Mouse (Mus musculus) hindbrain, embryonic 13.5 days (tissue): ENCODE results near the gene Jup. TPM values are rescaled to one million over a fixed set of nuclear protein-coding genes. Genes with fewer than 3 reads are reported as not detected.

Source experiments
- ATAC-seq: fragments of 200-750 bp; cut with Nextera tagmentation; 2 replicates; pipeline ENCODE4 v1.8.0; 2017; ENCODE audit warnings: moderate TSS enrichment; ENCODE audit not compliant: low FRiP score
- H3K27ac ChIP-seq: fragments of 300-500 bp; sonication (generic); 2 replicates; pipeline ENCODE4 v1.5.1; 2015; ENCODE audit warnings: inconsistent platforms, mild to moderate bottlenecking, moderate library complexity
- H3K27me3 ChIP-seq: fragments of 300-500 bp; sonication (generic); 2 replicates; pipeline ENCODE4 v1.6.1; 2015; ENCODE audit warnings: mild to moderate bottlenecking, inconsistent platforms
- H3K36me3 ChIP-seq: fragments of 300-500 bp; sonication (generic); 2 replicates; pipeline ENCODE4 v1.6.1; 2015; ENCODE audit warnings: mild to moderate bottlenecking, inconsistent platforms
- H3K4me1 ChIP-seq: fragments of 300-500 bp; sonication (generic); replicated peaks from 2 replicates; pipeline ENCODE4 v1.6.1; 2015; ENCODE audit warnings: inconsistent platforms
- H3K4me2 ChIP-seq: fragments of 300-500 bp; sonication (generic); 2 replicates; pipeline ENCODE4 v1.6.1; 2015; ENCODE audit warnings: inconsistent platforms, mild to moderate bottlenecking, moderate library complexity
- H3K4me3 ChIP-seq: fragments of 300-500 bp; sonication (generic); 2 replicates; pipeline ENCODE4 v1.5.1; 2015; ENCODE audit warnings: mild to moderate bottlenecking, inconsistent platforms
- H3K9ac ChIP-seq: fragments of 300-500 bp; sonication (generic); 2 replicates; pipeline ENCODE4 v1.6.1; 2015; ENCODE audit warnings: mild to moderate bottlenecking, inconsistent platforms
- H3K9me3 ChIP-seq: fragments of 300-500 bp; sonication (generic); 2 replicates; pipeline ENCODE4 v1.6.1; 2016; ENCODE audit warnings: inconsistent platforms
- WGBS: fragments of 180-500 bp; shearing (Covaris S2); methylation state at CpG from one replicate; pipeline ENCODE4 v1.1.7; 2015; 5-methylcytosine and 5-hydroxymethylcytosine counted together
- polyA plus RNA-seq: library from polyadenylated mRNA; unstranded; fragments of >200 nt; fragmentation: Nextera tagmentation; extraction: Ambion mirVana; gene quantifications from 2 replicates; pipeline ENCODE4 v1.2.1, GENCODE M21; 2015

Gene Jup
- polyA plus RNA-seq, 1 experiment from 2014 or later: 65.5 TPM

DNA sequence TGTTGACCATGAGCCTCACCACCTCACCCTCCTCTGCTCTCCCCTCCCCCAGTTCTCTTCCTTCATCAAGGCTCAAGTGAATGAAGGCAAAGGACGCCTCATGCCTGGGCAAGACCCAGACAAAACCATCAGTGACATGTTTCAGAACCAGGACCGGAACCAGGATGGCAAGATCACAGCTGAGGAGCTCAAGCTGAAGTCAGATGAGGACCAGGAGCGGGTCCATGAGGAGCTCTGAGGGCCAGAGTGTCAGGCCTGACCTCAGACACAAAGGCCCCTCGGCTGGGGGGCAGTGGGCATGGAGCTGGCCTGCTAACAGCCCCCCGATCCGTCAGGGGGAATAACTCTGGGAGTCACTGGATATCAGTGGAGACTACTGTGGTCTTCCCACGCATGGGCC is 26.3 kb upstream of the Jup start:
- no peak for ATAC-seq
- no peak overlapping the region for H3K4me2 ChIP-seq
- H3K4me3 ChIP-seq: no peak overlapping the region
- H3K27me3 ChIP-seq: no peaks in the 10 kb centered on the region
- H3K9ac ChIP-seq: peak overlapping the region; percentile 24; the same call in 1 of the 2 replicates
- H3K36me3 ChIP-seq: no peaks in the 10 kb centered on the region; the same call in 1 of the 2 replicates
- no peaks in the 10 kb centered on the region for H3K9me3 ChIP-seq
- H3K27ac ChIP-seq: no peak overlapping the region
- peaks cover 3% of the 10 kb centered on the region; the same call in 1 of the 2 replicates for H3K4me1 ChIP-seq
- 89% methylated on average over 7 of the region's 7 CpGs for WGBS

- Histone ChIP-seq H3K9me3 (no peaks in the 10 kb centered on the region), H3K4me2 (no peak overlapping the region), H3K27me3 (peaks cover 9% of the 10 kb centered on the region), H3K4me1 (peaks cover 3% of the 10 kb centered on the region; the same call in 1 of the 2 replicates), H3K4me3 (no peak overlapping the region), H3K36me3 (no peaks in the 10 kb centered on the region; the same call in 1 of the 2 replicates), H3K27ac (no peak overlapping the region), H3K9ac (no peak overlapping the region)
- WGBS: 32% methylated on average over 8 of the region's 8 CpGs
- no peak for ATAC-seq
Measured at GRCm38 (mm10) chr11:100421537-100421936, 24.0 kb upstream of the Jup start.

DNA sequence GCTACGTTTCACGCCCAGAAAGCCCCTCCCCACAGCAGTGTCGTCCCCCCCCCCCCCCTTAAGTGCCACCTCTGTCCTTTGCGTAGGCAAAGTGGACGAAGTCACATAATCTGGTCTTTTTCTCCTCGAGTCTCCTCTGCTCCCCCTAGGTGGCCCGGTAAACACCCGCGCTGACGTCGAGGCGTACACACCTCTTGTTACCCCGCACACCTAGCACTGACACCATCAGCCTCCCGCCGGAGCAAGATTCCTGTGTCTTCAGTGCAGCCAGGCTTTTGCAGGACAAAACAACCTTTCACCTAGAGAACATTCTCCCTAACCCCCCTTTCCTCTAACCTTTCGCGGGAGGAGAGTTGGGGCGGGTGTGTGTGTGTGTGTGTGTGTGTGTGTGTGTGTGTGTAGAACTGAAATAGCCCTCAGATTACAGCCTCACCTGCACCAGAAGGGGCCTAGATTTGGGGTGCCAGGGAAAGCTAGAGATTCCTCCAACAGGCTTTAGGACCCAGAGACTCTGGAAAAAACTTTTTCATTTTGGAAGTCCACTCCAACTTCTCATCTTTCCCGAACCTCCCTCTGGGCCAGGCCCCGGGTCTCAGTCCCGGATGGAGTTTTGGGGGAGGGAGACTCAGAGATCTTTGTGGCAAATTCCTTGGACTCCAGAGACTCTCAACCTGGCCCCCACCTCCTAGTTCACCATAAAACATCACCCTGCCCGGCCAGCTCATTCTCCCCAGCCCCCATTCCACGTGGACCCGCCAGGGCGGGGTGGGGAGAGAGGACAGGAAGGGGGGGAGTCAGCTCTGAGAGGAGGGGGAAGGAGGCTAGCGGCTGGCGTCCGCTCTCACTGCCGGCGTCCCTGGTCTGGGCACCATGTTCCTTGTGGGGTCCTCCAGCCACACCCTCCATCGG is 17.6 kb upstream of the Jup start, which contains the start of gene Fkbp10:
Gene Fkbp10, plus strand, starts transcription at position 784 of the 909 bp plus-strand sequence.
- Histone ChIP-seq H3K4me1 (peaks cover 40% of the 10 kb centered on the region), H3K9me3 (no peaks in the 10 kb centered on the region), H3K27me3 (peaks cover 46% of the 10 kb centered on the region), H3K27ac (peak within 1 kb of the TSS; percentile 79), H3K4me2 (peak within 1 kb of the TSS; percentile 65), H3K36me3 (peaks cover 4% of the 10 kb centered on the region; the same call in 1 of the 2 replicates), H3K9ac (peak within 1 kb of the TSS; percentile 80), H3K4me3 (peak within 1 kb of the TSS; percentile 63)
- ATAC-seq: peak; percentile 64
- WGBS: 1% methylated on average over 30 of the region's 31 CpGs

- Histone ChIP-seq H3K9me3 (no peaks in the 10 kb centered on the region), H3K36me3 (peaks cover 4% of the 10 kb centered on the region; the same call in 1 of the 2 replicates), H3K9ac (peak within 1 kb of the TSS; percentile 80), H3K4me2 (peak within 1 kb of the TSS; percentile 65), H3K4me1 (peaks cover 40% of the 10 kb centered on the region), H3K4me3 (peak within 1 kb of the TSS; percentile 63), H3K27ac (peak within 1 kb of the TSS; percentile 79), H3K27me3 (peaks cover 46% of the 10 kb centered on the region)
- peak; percentile 93 for ATAC-seq
- 2% methylated on average over 91 of the region's 93 CpGs for WGBS
Measured at GRCm38 (mm10) chr11:100414021-100414913, 16.7 kb upstream of the Jup start, which contains the start of gene P3h4. P3h4 (minus strand) TSS chr11:100414836.

- Histone ChIP-seq H3K4me3 (peak overlapping the region; percentile 63), H3K27ac (no peak overlapping the region), H3K36me3 (peaks cover 4% of the 10 kb centered on the region; the same call in 1 of the 2 replicates), H3K4me1 (peaks cover 40% of the 10 kb centered on the region), H3K9ac (peak overlapping the region; percentile 80), H3K4me2 (peak overlapping the region; percentile 65), H3K27me3 (peaks cover 46% of the 10 kb centered on the region), H3K9me3 (no peaks in the 10 kb centered on the region)
- WGBS: 79% methylated on average over 11 of the region's 11 CpGs
- no peak for ATAC-seq
Measured at GRCm38 (mm10) chr11:100413541-100413940, 16.0 kb upstream of the Jup start.

DNA sequence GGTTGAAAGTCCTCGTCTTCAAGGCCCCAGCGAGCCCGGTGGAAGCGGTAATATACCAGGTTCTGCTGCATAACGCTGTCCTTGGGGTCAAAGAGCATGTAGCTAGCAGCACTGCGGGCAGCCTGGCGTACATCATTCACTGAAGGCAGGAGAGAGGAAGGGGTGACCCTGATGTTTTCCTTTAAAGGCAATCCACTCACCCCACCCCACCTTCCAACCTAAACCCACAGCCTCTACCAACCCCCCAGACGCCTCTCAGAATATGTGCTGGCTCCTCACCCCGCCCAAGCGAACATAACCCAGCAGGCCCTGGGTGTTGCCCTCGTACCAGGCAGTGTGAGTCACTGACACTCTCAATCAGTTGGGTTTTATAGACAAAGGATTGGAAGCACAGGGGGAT is 14.2 kb upstream of the Jup start:
- H3K9ac ChIP-seq: no peak overlapping the region
- no peak overlapping the region for H3K4me2 ChIP-seq
- ATAC-seq: no peak
- H3K4me3 ChIP-seq: no peak overlapping the region
- H3K27me3 ChIP-seq: peaks cover 38% of the 10 kb centered on the region
- WGBS: 87% methylated on average over 11 of the region's 11 CpGs
- no peaks in the 10 kb centered on the region for H3K9me3 ChIP-seq
- peaks cover 40% of the 10 kb centered on the region for H3K4me1 ChIP-seq
- no peak overlapping the region for H3K27ac ChIP-seq
- peaks cover 4% of the 10 kb centered on the region; the same call in 1 of the 2 replicates for H3K36me3 ChIP-seq

DNA sequence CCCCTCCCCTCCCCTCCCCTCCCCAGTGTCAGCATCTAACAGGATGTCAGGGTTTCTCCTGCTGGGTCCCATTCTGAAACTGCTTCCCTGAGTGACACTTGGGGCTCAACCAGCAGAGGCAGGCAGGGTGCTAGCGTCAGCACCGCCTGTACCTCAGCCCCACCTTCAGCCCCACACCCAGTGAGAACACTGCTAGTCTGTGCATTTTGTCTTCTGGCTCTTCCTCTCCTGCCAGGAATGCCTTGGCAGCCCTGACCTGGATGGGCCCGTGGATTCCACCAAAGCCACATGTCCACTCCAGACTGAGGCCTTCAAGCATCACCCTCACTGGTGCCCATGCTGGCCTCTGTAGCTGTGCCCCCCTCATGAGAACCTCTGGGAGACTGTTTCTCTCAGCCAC is 12.1 kb upstream of the Jup start:
- no peak overlapping the region for H3K9ac ChIP-seq
- peaks cover 4% of the 10 kb centered on the region; the same call in 1 of the 2 replicates for H3K36me3 ChIP-seq
- H3K27ac ChIP-seq: no peak overlapping the region
- 80% methylated on average over 3 of the region's 3 CpGs for WGBS
- peaks cover 18% of the 10 kb centered on the region for H3K27me3 ChIP-seq
- H3K4me1 ChIP-seq: peaks cover 29% of the 10 kb centered on the region
- no peak overlapping the region for H3K4me2 ChIP-seq
- H3K9me3 ChIP-seq: no peaks in the 10 kb centered on the region
- ATAC-seq: no peak
- no peak overlapping the region for H3K4me3 ChIP-seq

- H3K27ac ChIP-seq: no peak overlapping the region
- no peak overlapping the region for H3K9ac ChIP-seq
- no peak overlapping the region for H3K4me2 ChIP-seq
- no peak overlapping the region for H3K4me3 ChIP-seq
- ATAC-seq: no peak
- WGBS: 93% methylated on average over 12 of the region's 12 CpGs
- H3K4me1 ChIP-seq: peaks cover 24% of the 10 kb centered on the region
- H3K9me3 ChIP-seq: no peaks in the 10 kb centered on the region
- H3K36me3 ChIP-seq: peaks cover 4% of the 10 kb centered on the region; the same call in 1 of the 2 replicates
- peaks cover 16% of the 10 kb centered on the region for H3K27me3 ChIP-seq
Measured at GRCm38 (mm10) chr11:100408835-100409462, 11.4 kb upstream of the Jup start.

DNA sequence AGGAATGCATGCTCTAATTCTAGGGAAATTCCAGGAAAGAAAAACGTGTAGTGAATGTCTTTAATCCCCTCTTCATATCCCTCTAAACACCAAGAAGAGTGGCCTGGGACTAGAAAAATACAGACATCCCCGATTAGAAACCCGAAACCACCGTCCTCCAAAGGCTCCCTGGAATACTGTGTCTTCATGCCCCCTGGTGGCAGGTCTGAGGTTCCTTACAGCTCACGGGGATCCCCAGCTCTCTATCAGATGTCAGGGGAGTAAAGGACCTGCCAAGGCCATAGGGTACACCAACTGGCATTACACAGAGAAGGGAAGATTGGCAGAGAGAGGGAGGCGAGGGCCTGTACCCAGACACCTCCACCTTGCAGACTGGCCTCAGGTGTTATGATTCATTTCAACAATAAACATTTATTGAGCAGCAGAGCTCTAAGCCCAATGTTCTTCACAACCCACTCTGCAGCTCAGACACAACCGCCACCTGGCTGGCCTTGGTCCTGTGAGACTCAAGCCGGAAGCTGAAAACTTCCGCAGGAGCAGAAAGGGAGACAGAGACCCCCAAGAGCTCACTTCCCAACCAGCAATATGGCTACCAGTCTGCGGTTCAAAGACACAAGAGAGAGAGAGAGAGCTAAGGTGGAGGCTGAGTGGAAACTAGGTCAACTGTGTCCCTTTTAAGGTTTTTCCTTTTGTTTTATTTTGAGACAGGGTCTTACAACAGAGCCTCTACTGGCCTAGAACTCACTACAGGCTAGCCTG is 10.7 kb upstream of the Jup start:
- no peak overlapping the region for H3K9ac ChIP-seq
- H3K36me3 ChIP-seq: peaks cover 4% of the 10 kb centered on the region; the same call in 1 of the 2 replicates
- peaks cover 17% of the 10 kb centered on the region for H3K4me1 ChIP-seq
- no peak for ATAC-seq
- 45% methylated on average over 10 of the region's 10 CpGs for WGBS
- H3K9me3 ChIP-seq: no peaks in the 10 kb centered on the region
- H3K27me3 ChIP-seq: peaks cover 9% of the 10 kb centered on the region
- no peak overlapping the region for H3K4me2 ChIP-seq
- H3K4me3 ChIP-seq: no peak overlapping the region
- no peak overlapping the region; the same call in 1 of the 2 replicates for H3K27ac ChIP-seq

GRCm38 (mm10) chr11:100406995-100407705 is 9.6 kb upstream of the Jup start:
- Histone ChIP-seq H3K4me3 (no peak overlapping the region), H3K27me3 (no peaks in the 10 kb centered on the region), H3K9ac (no peak overlapping the region), H3K9me3 (no peaks in the 10 kb centered on the region), H3K36me3 (peaks cover 4% of the 10 kb centered on the region; the same call in 1 of the 2 replicates), H3K27ac (no peak overlapping the region), H3K4me1 (peaks cover 9% of the 10 kb centered on the region), H3K4me2 (no peak overlapping the region)
- no peak for ATAC-seq
- WGBS: 85% methylated on average over 5 of the region's 5 CpGs
